Mouse (Mus musculus) spleen, adult 2 months (tissue): ENCODE measurements around the gene Ccdc93.

Experiments
- CTCF ChIP-seq: fragments of 200-500 bp; IDR thresholded peaks from 2 replicates; pipeline ENCODE4 v1.5.1; 2011; ENCODE audit warnings: mild to moderate bottlenecking, inconsistent platforms; ENCODE audit not compliant: insufficient read depth, insufficient read length, insufficient replicate concordance; ENCODE audit errors: extremely low read depth
- POLR2A ChIP-seq: fragments of 200-500 bp; IDR thresholded peaks from 2 replicates; pipeline ENCODE4 v1.6.1; 2011; ENCODE audit warnings: low read depth, low read length, inconsistent platforms

DNA sequence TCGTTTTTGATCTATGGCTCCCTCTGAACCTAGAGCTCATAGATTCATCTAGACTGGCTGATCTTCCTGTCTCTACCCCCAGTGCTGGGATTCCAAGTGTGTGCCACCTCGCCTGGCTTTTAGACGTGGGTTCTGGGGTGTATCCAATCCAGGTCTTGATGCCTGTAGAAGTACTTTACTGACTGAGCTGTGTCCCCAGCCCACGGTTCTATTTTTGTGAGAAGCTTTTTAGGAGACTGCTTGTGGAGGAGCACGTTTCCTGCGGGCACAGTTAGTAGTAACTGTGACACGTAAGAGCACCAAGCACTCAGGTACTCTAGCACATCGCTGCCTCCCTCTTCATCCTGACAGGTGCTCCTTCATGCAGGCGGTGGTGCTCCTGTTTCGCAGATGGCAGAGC lies 16.4 kb downstream of the Ccdc93 start:
- TF ChIP-seq CTCF (no peak), POLR2A (no peak)
